ENCODE assay signal across 16 mouse cellular contexts in genomic region chr15:30700762-30701161, GRCm38 (mm10).
DNase-seq lines count a peak whose midpoint lies in the region; ATAC-seq and TF ChIP-seq lines count a peak whose summit lies in the region.
"Had no signal": no experiment of that assay in that cellular context is flagged by ENCODE, and none has a peak within 500 bp of the region (broad histone marks: within the 10 kb centered on the region; RNA-seq: fewer than 3 reads in every experiment).

No protein-coding gene starts in this region.

- no peak overlapping the region for H3K9ac ChIP-seq in heart, embryonic 16.5 days (ENCODE audit: low read length)
- H3K9ac ChIP-seq in heart, embryonic 11.5 days (ENCODE audit: low read depth, low read length) = no peak overlapping the region
- H3K9ac ChIP-seq in lung, embryonic 14.5 days = no peak overlapping the region
- H3K9ac ChIP-seq: embryonic facial prominence, embryonic 15.5 days; hindbrain, embryonic 13.5 days; liver, embryonic 12.5 days had no signal

- TF ChIP-seq CTCF in lung, embryonic 14.5 days (IDR thresholded peaks at IDR 0.05; ENCODE audit: low read depth) = no peak

- H3K4me1 ChIP-seq in heart, embryonic 16.5 days (ENCODE audit: control insufficient read depth, insufficient read depth, low read length) = no peaks in the 10 kb centered on the region
- H3K4me1 ChIP-seq in heart, embryonic 11.5 days (ENCODE audit: control insufficient read depth, insufficient read depth, low read length) = no peaks in the 10 kb centered on the region; the same call in 1 of the 2 replicates
- H3K4me1 ChIP-seq in lung, embryonic 14.5 days (ENCODE audit: insufficient read depth) = no peaks in the 10 kb centered on the region
- H3K4me1 ChIP-seq: embryonic facial prominence, embryonic 15.5 days; hindbrain, embryonic 13.5 days; limb, embryonic 10.5 days; liver, embryonic 12.5 days had no signal

- peak; percentile 76 for ATAC-seq in heart, embryonic 16.5 days (replicated peaks; ENCODE audit: extremely low read depth, insufficient read depth, low FRiP score)
- ATAC-seq in heart, embryonic 11.5 days (replicated peaks; ENCODE audit: insufficient number of reproducible peaks, low FRiP score, low TSS enrichment) = no peak
- peak; percentile 17; the same call in 1 of the 2 replicates for ATAC-seq in lung, embryonic 14.5 days (ENCODE audit: insufficient read depth)
- ATAC-seq: liver, embryonic 12.5 days had no signal

- H3K27me3 ChIP-seq in heart, embryonic 16.5 days (ENCODE audit: control insufficient read depth, insufficient read depth, low read length) = no peaks in the 10 kb centered on the region
- no peaks in the 10 kb centered on the region for H3K27me3 ChIP-seq in heart, embryonic 11.5 days (ENCODE audit: control insufficient read depth, insufficient read depth, low read length)
- H3K27me3 ChIP-seq in lung, embryonic 14.5 days (ENCODE audit: insufficient read depth, low read length) = no peaks in the 10 kb centered on the region
- no peaks in the 10 kb centered on the region for H3K27me3 ChIP-seq in splenic B cell, adult 2 months (ENCODE audit: control insufficient read depth, insufficient read depth, low read length, poor library complexity, severe bottlenecking)
- H3K27me3 ChIP-seq: embryonic facial prominence, embryonic 15.5 days; hindbrain, embryonic 13.5 days; liver, embryonic 12.5 days had no signal

- no peak overlapping the region for H3K4me2 ChIP-seq in heart, embryonic 16.5 days (ENCODE audit: low read depth, low read length)
- no peak overlapping the region for H3K4me2 ChIP-seq in heart, embryonic 11.5 days
- H3K4me2 ChIP-seq in lung, embryonic 14.5 days = no peak overlapping the region
- H3K4me2 ChIP-seq: embryonic facial prominence, embryonic 15.5 days; hindbrain, embryonic 13.5 days; liver, embryonic 12.5 days had no signal

- 51% methylated on average over 6 of the region's 6 CpGs for whole genome bisulfite sequencing in heart, embryonic 16.5 days
- WGBS in heart, embryonic 11.5 days (ENCODE audit: insufficient replicate concordance) = 65% methylated on average over 6 of the region's 6 CpGs
- 56% methylated on average over 6 of the region's 6 CpGs for WGBS in lung, embryonic 14.5 days

- H3K36me3 ChIP-seq in heart, embryonic 16.5 days (ENCODE audit: control insufficient read depth, insufficient read depth) = no peaks in the 10 kb centered on the region
- no peaks in the 10 kb centered on the region for H3K36me3 ChIP-seq in heart, embryonic 11.5 days (ENCODE audit: control insufficient read depth, insufficient read depth, low read length)
- no peaks in the 10 kb centered on the region for H3K36me3 ChIP-seq in lung, embryonic 14.5 days (ENCODE audit: insufficient read depth)
- no peaks in the 10 kb centered on the region for H3K36me3 ChIP-seq in splenic B cell, adult 2 months (ENCODE audit: control insufficient read depth, insufficient read depth, low read length, poor library complexity, severe bottlenecking)
- H3K36me3 ChIP-seq: embryonic facial prominence, embryonic 15.5 days; limb, embryonic 10.5 days; liver, embryonic 12.5 days had no signal

- peak; percentile 11 for DNase-seq in urinary bladder, postnatal 14 days (ENCODE audit: low spot score)
- DNase-seq in urinary bladder, postnatal 4 days (ENCODE audit: low spot score in 2 of 2) = no peak
- DNase-seq in lung, embryonic 14.5 days = peak; percentile 49
- peak; percentile 1 for DNase-seq in splenic B cell, adult 2 months (ENCODE audit: low read depth, low spot score)
- DNase-seq in layer of hippocampus, postnatal 10 days (ENCODE audit: low spot score in 2 of 2) = no peak
- DNase-seq in thymus, adult 18-20 months = no peak
- DNase-seq: gastrocnemius, adult 2 months; right cerebral cortex, postnatal 25 days; thymus, adult 2 months had no signal

- H3K4me3 ChIP-seq in heart, embryonic 16.5 days (ENCODE audit: low read length) = no peak overlapping the region
- H3K4me3 ChIP-seq in heart, embryonic 11.5 days (ENCODE audit: low read depth, low read length) = no peak overlapping the region
- no peak overlapping the region for H3K4me3 ChIP-seq in lung, embryonic 14.5 days (ENCODE audit: low read depth, low read length)
- H3K4me3 ChIP-seq: embryonic facial prominence, embryonic 15.5 days; gastrocnemius, adult 2 months; heart, adult 2 months; hindbrain, embryonic 13.5 days; limb, embryonic 10.5 days; liver, embryonic 12.5 days had no signal

- H3K9me3 ChIP-seq in heart, embryonic 16.5 days (replicated peaks; ENCODE audit: control insufficient read depth, low read length) = no peaks in the 10 kb centered on the region
- no peaks in the 10 kb centered on the region for H3K9me3 ChIP-seq in heart, embryonic 11.5 days (replicated peaks; ENCODE audit: control insufficient read depth, low read length)
- no peaks in the 10 kb centered on the region for H3K9me3 ChIP-seq in lung, embryonic 14.5 days (ENCODE audit: low read depth, low read length)
- H3K9me3 ChIP-seq: embryonic facial prominence, embryonic 15.5 days; hindbrain, embryonic 13.5 days; limb, embryonic 10.5 days; liver, embryonic 12.5 days had no signal

- no peak overlapping the region for H3K27ac ChIP-seq in heart, embryonic 16.5 days (ENCODE audit: low read length)
- H3K27ac ChIP-seq in heart, embryonic 11.5 days (ENCODE audit: low read depth, low read length) = no peak overlapping the region
- H3K27ac ChIP-seq in lung, embryonic 14.5 days (ENCODE audit: low read depth) = no peak overlapping the region
- H3K27ac ChIP-seq: embryonic facial prominence, embryonic 15.5 days; gastrocnemius, adult 2 months; heart, adult 2 months; hindbrain, embryonic 13.5 days; limb, embryonic 10.5 days; liver, embryonic 12.5 days had no signal

Comparison
In these comparisons a context has a peak if more than half of its experiments do, and no peak if none do; other contexts are left out.
1. DNase-seq: peak in urinary bladder, postnatal 14 days (single experiment), lung, embryonic 14.5 days (single experiment) and splenic B cell, adult 2 months (single experiment); none in urinary bladder, postnatal 4 days (0 of 2), layer of hippocampus, postnatal 10 days (0 of 2) and thymus, adult 18-20 months (0 of 2).